Mouse (Mus musculus): ENCODE measurements around the gene Nrxn2. TPM values are rescaled to one million over a fixed set of nuclear protein-coding genes. Genes with fewer than 3 reads are reported as not detected.

The Nrxn2 gene
- total RNA-seq (2021) = 100 to 1,000 TPM; 404 to 465 TPM

- DNase-seq (ENCODE audit: extremely low spot score in 1 of 2, low spot score in 1 of 2) = peak; percentile 97
Measured at GRCm38 (mm10) chr19:6418233-6418879, at the start of gene Nrxn2. TSS of gene Nrxn2 (plus strand) at chr19:6418731.

- DNase-seq (ENCODE audit: extremely low spot score in 1 of 2, low spot score in 1 of 2) = no peak
Measured at GRCm38 (mm10) chr19:6370175-6370574, 48.4 kb upstream of the Nrxn2 start.

- no peak for DNase-seq (ENCODE audit: extremely low spot score in 1 of 2, low spot score in 1 of 2)
Measured at GRCm38 (mm10) chr19:6372433-6372832, 46.1 kb upstream of the Nrxn2 start.

GRCm38 (mm10) chr19:6373539-6374400 is 44.8 kb upstream of the Nrxn2 start:
- peak; percentile 69 to 94 for DNase-seq (ENCODE audit: extremely low spot score in 1 of 2, low spot score in 1 of 2)

GRCm38 (mm10) chr19:6374571-6374970 is 44.0 kb upstream of the Nrxn2 start:
- no peak for DNase-seq (ENCODE audit: extremely low spot score in 1 of 2, low spot score in 1 of 2)

- DNase-seq (ENCODE audit: extremely low spot score in 1 of 2, low spot score in 1 of 2) = no peak
Measured at GRCm38 (mm10) chr19:6375423-6376254, 42.9 kb upstream of the Nrxn2 start.

GRCm38 (mm10) chr19:6376255-6376564 is 42.3 kb upstream of the Nrxn2 start:
- DNase-seq (ENCODE audit: extremely low spot score in 1 of 2, low spot score in 1 of 2) = peak in 1 of 2 experiments; percentile 76

GRCm38 (mm10) chr19:6376643-6377042 is 41.9 kb upstream of the Nrxn2 start:
- no peak for DNase-seq (ENCODE audit: extremely low spot score in 1 of 2, low spot score in 1 of 2)

- no peak for DNase-seq (ENCODE audit: extremely low spot score in 1 of 2, low spot score in 1 of 2)
Measured at GRCm38 (mm10) chr19:6377327-6378040, 41.0 kb upstream of the Nrxn2 start.

GRCm38 (mm10) chr19:6380411-6381166 is 37.9 kb upstream of the Nrxn2 start:
- DNase-seq (ENCODE audit: extremely low spot score in 1 of 2, low spot score in 1 of 2) = no peak

- no peak for DNase-seq (ENCODE audit: extremely low spot score in 1 of 2, low spot score in 1 of 2)
Measured at GRCm38 (mm10) chr19:6381238-6381637, 37.3 kb upstream of the Nrxn2 start.

GRCm38 (mm10) chr19:6382323-6382924 is 36.1 kb upstream of the Nrxn2 start:
- DNase-seq (ENCODE audit: extremely low spot score in 1 of 2, low spot score in 1 of 2) = no peak

GRCm38 (mm10) chr19:6383470-6383869 is 35.1 kb upstream of the Nrxn2 start:
- no peak for DNase-seq (ENCODE audit: extremely low spot score in 1 of 2, low spot score in 1 of 2)

GRCm38 (mm10) chr19:6384128-6384527 is 34.4 kb upstream of the Nrxn2 start, which contains the start of gene Pygm:
TSS of gene Pygm (plus strand) at chr19:6384399.
- DNase-seq (ENCODE audit: extremely low spot score in 1 of 2, low spot score in 1 of 2) = no peak

GRCm38 (mm10) chr19:6384954-6385353 is 33.6 kb upstream of the Nrxn2 start:
- no peak for DNase-seq (ENCODE audit: extremely low spot score in 1 of 2, low spot score in 1 of 2)

GRCm38 (mm10) chr19:6385419-6385818 is 33.1 kb upstream of the Nrxn2 start:
- DNase-seq (ENCODE audit: extremely low spot score in 1 of 2, low spot score in 1 of 2) = no peak

GRCm38 (mm10) chr19:6385821-6386220 is 32.7 kb upstream of the Nrxn2 start:
- DNase-seq (ENCODE audit: extremely low spot score in 1 of 2, low spot score in 1 of 2) = no peak

- DNase-seq (ENCODE audit: extremely low spot score in 1 of 2, low spot score in 1 of 2) = no peak
Measured at GRCm38 (mm10) chr19:6386234-6386633, 32.3 kb upstream of the Nrxn2 start.

GRCm38 (mm10) chr19:6388006-6388405 is 30.5 kb upstream of the Nrxn2 start:
- no peak for DNase-seq (ENCODE audit: extremely low spot score in 1 of 2, low spot score in 1 of 2)
